Mouse (Mus musculus) lung, adult 2 months (tissue): ENCODE measurements at regions not wholly inside any gene's neighbourhood (a gene's known extent, or its start where the extent isn't known, plus 50 kb on each side); places are given as distances from the start of the nearest gene placed in this dataset.

Experiments used
- CTCF ChIP-seq: fragments of 200-500 bp; IDR thresholded peaks from 2 replicates; pipeline ENCODE4 v1.5.1; 2011; ENCODE audit warnings: mild to moderate bottlenecking, low read length, control low read depth; ENCODE audit not compliant: insufficient read depth
- POLR2A ChIP-seq: fragments of 200-500 bp; IDR thresholded peaks from 2 replicates; pipeline ENCODE4 v1.6.1; 2011; ENCODE audit warnings: low read depth, mild to moderate bottlenecking, control low read depth, low read length, borderline replicate concordance; ENCODE audit errors: extremely low read depth

DNA sequence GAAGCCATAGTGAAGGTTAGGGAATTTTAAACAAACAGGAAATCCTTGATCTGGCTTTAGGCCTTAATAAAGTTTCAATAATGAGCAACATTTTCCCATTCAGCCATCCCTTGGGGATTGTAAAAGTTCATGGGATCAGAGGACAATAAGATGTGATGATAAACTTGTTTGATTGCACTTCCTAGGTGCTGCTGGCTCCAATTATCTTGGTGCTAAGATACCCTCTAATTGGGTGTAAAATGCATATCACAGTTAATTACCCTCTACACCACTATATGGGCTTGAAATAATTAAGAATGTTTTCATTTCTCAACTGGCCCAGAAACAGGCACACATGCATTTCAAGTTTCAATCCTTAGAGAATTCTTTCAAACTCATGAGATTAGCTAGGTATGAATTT lies 55.4 kb upstream of the Flrt2 start:
- TF ChIP-seq CTCF = no peak
- TF ChIP-seq POLR2A = no peak
